Mouse (Mus musculus): ENCODE results near the gene Gm7980.
"Not testable (repeated sequence)": the region's sequence is repeated elsewhere in the genome, so short reads cannot be mapped to it uniquely, and the experiment has no call there.

Gm7980 gene

GRCm38 (mm10) chr14:41907190-41907589 is at the start of gene Gm7980:
Gm7980 (minus strand) TSS chr14:41907290.
- not testable (repeated sequence) for DNase-seq

GRCm38 (mm10) chr14:41943695-41944094 is 36.6 kb upstream of the Gm7980 start, which contains the start of gene 1700024B05Rik:
1700024B05Rik (plus strand) TSS chr14:41943995.
- not testable (repeated sequence) for DNase-seq

GRCm38 (mm10) chr14:41924649-41925048 is 17.6 kb upstream of the Gm7980 start, which contains the start of gene 1700049E17Rik1:
1700049E17Rik1 (plus strand) TSS chr14:41924949.
- not testable (repeated sequence) for DNase-seq

All from lung, adult 18-20 months (tissue).